Mouse (Mus musculus) B cell, adult 67 days (primary cell): ENCODE data around the gene Ugt2b5. TPM values are rescaled to one million over a fixed set of nuclear protein-coding genes. Genes with fewer than 3 reads are reported as not detected.

Experiments used
- total RNA-seq, 2 experiments: library from RNA; stranded (reverse); gene quantifications; 4 replicates each; pipeline ENCODE4 v1.2.4; 2023

Gene Ugt2b5
- not detected for total RNA-seq

DNA sequence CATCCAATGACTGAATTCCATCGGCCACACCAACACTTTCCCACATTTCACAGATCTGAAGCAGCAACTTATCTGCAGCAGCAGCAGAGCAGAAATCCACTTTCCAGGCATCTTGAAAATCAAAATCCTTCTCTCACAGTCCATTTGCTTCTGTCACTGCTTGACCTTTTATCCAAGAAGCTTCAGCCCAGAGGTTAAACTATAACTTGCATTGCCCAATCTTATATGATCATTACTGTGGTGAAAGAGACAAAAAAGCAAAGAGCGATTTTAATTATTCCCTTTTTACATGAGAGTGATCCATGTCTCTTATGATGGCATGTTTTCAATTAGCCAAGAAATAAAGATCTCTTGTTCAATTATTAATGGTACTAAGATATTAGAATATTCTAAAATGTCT, at the start of gene Ugt2b5:
Gene Ugt2b5, minus strand, starts transcription at position 123 of the 400 bp plus-strand sequence.

GRCm38 (mm10) chr5:87092346-87093027, 47.6 kb downstream of the Ugt2b5 start, which contains the start of gene Ugt2b36:
TSS of gene Ugt2b36 (minus strand) at chr5:87092555.

Other genes starting within 250 kb of the Ugt2b5 start
- gene Ugt2b34, start 233.4 kb downstream of the Ugt2b5 start, total RNA-seq: not detected
- not detected for gene Ugt2b1, start 213.8 kb downstream of the Ugt2b5 start, total RNA-seq
- gene Ugt2b35, start 139.5 kb downstream of the Ugt2b5 start, total RNA-seq: not detected
- gene Ugt2b36, start 47.8 kb downstream of the Ugt2b5 start, total RNA-seq: not detected
- not detected for gene Ugt2b37, start 114.5 kb upstream of the Ugt2b5 start, total RNA-seq
- not detected for gene Ugt2a3, start 196.9 kb upstream of the Ugt2b5 start, total RNA-seq